Mouse (Mus musculus) liver, adult 2 months (tissue): Measurements from ENCODE around the gene Hspa1b.

Experiments
- CTCF ChIP-seq: fragments of 200-500 bp; IDR thresholded peaks from 2 replicates; pipeline ENCODE4 v1.5.1; 2011; ENCODE audit warnings: low read depth, low read length, control low read depth
- POLR2A ChIP-seq: fragments of 200-500 bp; IDR thresholded peaks from 2 replicates; pipeline ENCODE4 v1.6.1; 2011; ENCODE audit warnings: low read length, control low read depth; ENCODE audit not compliant: insufficient read depth; ENCODE audit errors: extremely low read depth

DNA sequence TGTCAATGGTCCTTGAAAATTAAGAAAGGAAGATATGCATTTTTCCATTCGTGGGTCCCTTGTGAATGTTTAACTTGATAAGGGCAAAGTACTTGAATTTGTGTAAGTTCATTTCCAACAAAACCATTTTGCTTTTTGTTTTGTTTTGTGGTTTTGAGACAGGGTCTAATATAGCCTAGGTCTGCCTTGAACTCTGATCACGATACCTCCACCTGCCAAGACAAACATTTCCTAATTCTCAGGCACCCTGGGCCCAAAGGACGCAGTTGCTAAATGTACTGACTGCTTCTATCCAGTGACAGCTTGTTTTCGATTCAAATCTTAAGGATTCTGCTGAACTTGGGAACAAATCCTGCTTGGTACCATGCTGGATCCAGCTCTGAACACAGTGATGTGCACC, 20.6 kb upstream of the Hspa1b start:
- TF ChIP-seq CTCF: no peak
- no peak for TF ChIP-seq POLR2A
